Mouse (Mus musculus) hindbrain, embryonic 11.5 days (tissue): ENCODE data around the gene Slc6a9. TPM values are rescaled to one million over a fixed set of nuclear protein-coding genes. Genes with fewer than 3 reads are reported as not detected.

ENCODE experiments used
- ATAC-seq: fragments of 200-750 bp; cut with Nextera tagmentation; 2 replicates; pipeline ENCODE4 v1.8.0; 2017; ENCODE audit warnings: mild to moderate bottlenecking, moderate TSS enrichment, moderate library complexity; ENCODE audit not compliant: low FRiP score
- DNase-seq: peaks from one replicate; pipeline ENCODE4 v3.0.0-alpha.2; 2015; ENCODE audit warnings: low spot score
- H3K27ac ChIP-seq: fragments of 300-500 bp; sonication (generic); 2 replicates; pipeline ENCODE4 v1.5.1; 2014; ENCODE audit warnings: mild to moderate bottlenecking, low read depth, low read length
- H3K27me3 ChIP-seq: fragments of 300-500 bp; sonication (generic); 2 replicates; pipeline ENCODE4 v1.6.1; 2014; ENCODE audit warnings: mild to moderate bottlenecking, low read length, moderate library complexity, mixed read lengths; ENCODE audit not compliant: control insufficient read depth, insufficient read depth
- H3K36me3 ChIP-seq: fragments of 300-500 bp; sonication (generic); 2 replicates; pipeline ENCODE4 v1.6.1; 2014; ENCODE audit warnings: mild to moderate bottlenecking, low read length, moderate library complexity, mixed read lengths; ENCODE audit not compliant: control insufficient read depth, insufficient read depth
- H3K4me1 ChIP-seq: fragments of 300-500 bp; sonication (generic); replicated peaks from 2 replicates; pipeline ENCODE4 v1.6.1; 2014; ENCODE audit warnings: low read length, mixed read lengths; ENCODE audit not compliant: control insufficient read depth, insufficient read depth
- H3K4me2 ChIP-seq: fragments of 300-500 bp; sonication (generic); replicated peaks from 2 replicates; pipeline ENCODE4 v1.6.1; 2014; ENCODE audit warnings: mild to moderate bottlenecking, low read depth, low read length
- H3K4me3 ChIP-seq: fragments of 300-500 bp; sonication (generic); 2 replicates; pipeline ENCODE4 v1.5.1; 2014; ENCODE audit warnings: low read depth, low read length
- H3K9ac ChIP-seq: fragments of 300-500 bp; sonication (generic); 2 replicates; pipeline ENCODE4 v1.6.1; 2014; ENCODE audit warnings: low read depth, low read length
- H3K9me3 ChIP-seq: fragments of 300-500 bp; sonication (generic); 2 replicates; pipeline ENCODE4 v1.6.1; 2016; ENCODE audit warnings: low read length; ENCODE audit not compliant: control insufficient read depth
- whole genome bisulfite sequencing: fragments of 180-500 bp; shearing (Covaris S2); extraction: QIAGEN DNeasy Blood & Tissue Kit; methylation state at CpG from one replicate; pipeline ENCODE4 v1.1.7; 2014; 5-methylcytosine and 5-hydroxymethylcytosine counted together
- polyA plus RNA-seq: library from polyadenylated mRNA; unstranded; fragments of >200 nt; fragmentation: Nextera tagmentation; extraction: Ambion mirVana; gene quantifications from 2 replicates; pipeline ENCODE4 v1.2.1, GENCODE M21; 2014

Slc6a9 gene
- polyA plus RNA-seq, 1 experiment from 2014 or later, result 7.1 TPM

DNA sequence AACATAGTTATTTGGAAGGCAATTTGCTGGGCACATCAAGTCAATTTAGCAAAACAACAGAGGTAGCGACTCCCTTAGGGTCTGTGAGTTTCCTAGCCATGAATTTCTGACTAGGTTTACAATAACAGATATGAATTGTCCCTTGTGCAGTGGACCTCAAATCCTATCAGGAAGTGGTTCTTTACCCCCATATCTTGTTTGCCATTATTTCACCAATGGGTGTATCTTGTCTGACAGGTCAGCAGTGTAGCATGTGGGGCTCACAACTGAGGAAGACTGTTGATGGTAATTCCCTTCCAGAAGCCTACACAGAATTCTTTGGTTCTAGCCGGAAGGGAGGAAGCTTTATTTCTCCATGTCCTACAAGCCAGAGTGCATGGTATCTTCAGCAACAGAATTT is 87.1 kb downstream of the Slc6a9 start:
- Histone ChIP-seq H3K9ac (no peak overlapping the region), H3K4me1 (no peaks in the 10 kb centered on the region; the same call in 1 of the 2 replicates), H3K27me3 (peaks cover 11% of the 10 kb centered on the region), H3K27ac (no peak overlapping the region), H3K4me2 (no peak overlapping the region), H3K9me3 (no peaks in the 10 kb centered on the region), H3K36me3 (no peaks in the 10 kb centered on the region), H3K4me3 (no peak overlapping the region)
- WGBS, result 90% methylated on average over 2 of the region's 2 CpGs
- ATAC-seq (no peak), DNase-seq (no peak)

DNA sequence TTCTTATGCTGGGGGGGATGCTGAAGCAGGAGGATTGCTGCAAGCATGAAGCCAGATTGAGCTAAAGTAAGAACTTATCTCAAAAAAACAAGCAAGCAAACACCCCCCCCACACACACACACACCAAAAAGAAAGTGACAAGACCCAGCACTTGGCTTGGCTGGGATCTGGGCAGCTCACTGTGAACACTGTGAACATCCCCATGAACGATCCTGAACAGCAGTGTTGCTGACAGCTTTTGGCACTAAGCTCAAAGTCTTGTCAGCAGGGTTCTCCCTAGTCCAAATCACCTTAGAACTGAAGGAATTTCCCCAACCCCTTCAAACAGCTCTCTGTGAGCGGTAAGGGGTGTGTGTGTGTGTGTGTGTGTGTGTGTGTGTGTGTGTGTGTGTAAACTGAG is 89.1 kb downstream of the Slc6a9 start:
- no peaks in the 10 kb centered on the region for H3K36me3 ChIP-seq
- peaks cover 28% of the 10 kb centered on the region for H3K27me3 ChIP-seq
- no peaks in the 10 kb centered on the region for H3K9me3 ChIP-seq
- peaks cover 2% of the 10 kb centered on the region; the same call in 1 of the 2 replicates for H3K4me1 ChIP-seq
- no peak overlapping the region for H3K4me2 ChIP-seq
- no peak overlapping the region for H3K27ac ChIP-seq
- ATAC-seq, result no peak
- no peak for DNase-seq
- WGBS, result 74% methylated on average over 2 of the region's 2 CpGs
- H3K4me3 ChIP-seq, result no peak overlapping the region
- H3K9ac ChIP-seq, result no peak overlapping the region

Other genes with a start within 250 kb of the Slc6a9 start
- 76.1 and 82.2 TPM in 2 replicates for gene Dmap1, start 152.2 kb upstream of the Slc6a9 start, polyA plus RNA-seq
- not detected in 2 replicates for gene Gm12845, start 110.1 kb upstream of the Slc6a9 start, polyA plus RNA-seq
- gene Klf17, start 68.9 kb upstream of the Slc6a9 start, polyA plus RNA-seq, result not detected in 2 replicates
- 1.7 and 1.8 TPM in 2 replicates for gene Ccdc24, start 38.1 kb downstream of the Slc6a9 start, polyA plus RNA-seq
- 27.3 and 27.9 TPM in 2 replicates for gene B4galt2, start 49.0 kb downstream of the Slc6a9 start, polyA plus RNA-seq
- 233 and 246 TPM in 2 replicates for gene Atp6v0b, start 52.8 kb downstream of the Slc6a9 start, polyA plus RNA-seq
- gene Dph2, start 57.5 kb downstream of the Slc6a9 start, polyA plus RNA-seq, result 21.0 and 26.8 TPM in 2 replicates
- 43.8 and 54.5 TPM in 2 replicates for gene Ipo13, start 80.5 kb downstream of the Slc6a9 start, polyA plus RNA-seq
- 1.6 and 1.8 TPM in 2 replicates for gene Artn, start 95.3 kb downstream of the Slc6a9 start, polyA plus RNA-seq